Mouse (Mus musculus) embryo, embryonic 11.5 days (tissue): ENCODE data around the gene Igfbp6.

ENCODE experiments used
- DNase-seq: peaks from one replicate; pipeline ENCODE4 v3.0.0-alpha.2; 2012; ENCODE audit warnings: low read depth, low spot score

Igfbp6 gene

DNA sequence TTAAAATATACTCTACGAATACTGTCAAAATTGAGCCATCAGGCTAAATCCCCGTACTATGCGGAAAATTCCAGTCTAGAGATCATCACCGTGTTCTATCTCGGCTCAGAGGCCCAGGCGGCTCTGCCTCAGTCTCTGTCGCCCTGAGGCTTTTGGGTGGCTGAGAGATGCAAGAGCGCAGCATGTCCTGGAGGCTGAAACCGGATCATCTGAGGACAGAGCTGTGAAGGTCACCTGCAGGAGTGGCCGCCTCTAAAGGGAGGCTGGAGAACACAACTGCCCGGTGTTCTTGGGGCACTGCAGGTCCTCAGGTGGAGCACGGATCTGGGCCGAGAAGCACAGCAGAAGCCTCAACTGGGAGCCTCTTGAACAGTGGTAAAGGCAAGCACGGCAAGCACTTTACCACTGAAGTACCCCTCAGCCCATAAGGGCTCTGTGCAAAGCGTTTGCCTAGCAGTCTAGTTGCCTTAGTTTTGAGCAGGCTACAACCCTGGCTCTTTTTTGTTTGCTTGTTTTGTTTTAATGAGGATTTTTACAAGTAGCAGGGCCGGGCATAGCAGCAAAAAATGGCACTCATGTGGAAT, 31.7 kb downstream of the Igfbp6 start:
- no peak for DNase-seq

DNA sequence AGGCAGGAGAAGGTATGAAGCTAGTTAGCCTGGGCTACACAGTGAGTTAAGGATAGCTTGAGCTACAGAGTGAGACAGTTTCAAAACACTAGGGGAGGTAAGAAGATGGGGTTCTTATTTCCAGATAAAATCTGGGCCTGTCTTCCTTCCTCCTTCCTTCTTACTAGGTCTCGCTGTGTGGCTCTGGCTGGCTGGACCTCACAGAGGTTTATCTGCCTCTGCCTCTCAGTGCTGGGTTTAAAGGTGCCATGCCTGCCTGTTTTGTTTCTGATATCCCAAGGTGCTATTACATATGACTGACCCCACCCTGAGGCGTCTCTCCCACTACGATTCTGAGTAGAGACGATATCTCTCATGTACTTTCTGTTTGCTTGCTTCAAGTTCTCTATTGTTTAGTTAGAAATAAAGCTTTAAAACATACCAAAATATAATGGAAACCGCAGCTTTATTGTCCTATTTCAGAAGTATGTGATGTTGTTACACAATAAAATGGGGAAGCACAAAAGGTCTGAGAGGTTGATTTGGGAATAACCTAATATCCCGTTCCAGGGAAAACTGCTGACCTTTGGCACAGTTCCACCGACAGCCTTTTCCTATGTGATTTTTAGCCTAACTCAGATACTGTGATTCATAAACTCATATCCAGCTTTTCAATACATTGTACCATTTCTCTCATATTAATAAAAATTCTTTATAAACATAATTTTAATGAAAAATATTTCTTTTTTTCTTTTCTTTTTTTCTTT, 32.6 kb downstream of the Igfbp6 start:
- no peak for DNase-seq

DNA sequence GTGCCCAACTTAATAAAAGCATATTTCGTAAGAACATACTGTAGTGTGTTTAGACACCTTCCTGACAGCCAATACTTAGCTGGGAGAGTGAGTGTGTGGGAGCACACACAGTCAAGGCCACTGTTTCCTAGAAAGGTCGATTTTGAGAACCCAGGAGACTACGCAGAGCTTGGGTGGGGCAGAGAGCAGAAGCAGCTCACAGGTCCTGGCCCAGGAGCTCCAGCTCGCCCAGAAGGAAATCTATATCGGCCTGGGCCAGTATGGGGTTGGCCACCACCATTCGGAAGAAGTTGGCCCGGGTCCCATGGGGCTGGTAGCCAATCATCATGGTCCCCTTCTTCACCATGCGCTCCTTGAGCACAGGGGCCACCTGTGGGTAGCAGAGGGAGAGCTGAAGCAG, 33.3 kb downstream of the Igfbp6 start:
- DNase-seq = no peak

DNA sequence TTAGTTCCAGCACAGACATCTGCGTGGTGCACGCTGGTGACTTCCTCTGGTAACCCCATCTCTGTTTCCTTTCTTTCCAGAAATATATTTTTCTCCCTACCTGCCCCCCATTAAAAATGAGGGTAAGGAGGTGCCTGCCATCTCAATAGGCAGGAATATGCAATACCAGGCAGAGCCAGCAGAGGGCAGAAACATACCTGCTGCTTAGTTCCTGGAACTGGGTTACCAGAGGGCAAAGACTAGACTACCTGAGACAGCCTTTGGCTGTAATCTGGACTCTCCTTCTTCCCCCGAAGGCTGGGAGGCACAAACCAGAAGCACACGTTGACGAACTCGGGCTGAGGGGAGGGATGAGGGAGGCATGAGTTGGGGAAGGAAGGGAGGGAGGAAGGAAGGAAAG, 34.1 kb downstream of the Igfbp6 start:
- DNase-seq = peak; percentile 42

DNA sequence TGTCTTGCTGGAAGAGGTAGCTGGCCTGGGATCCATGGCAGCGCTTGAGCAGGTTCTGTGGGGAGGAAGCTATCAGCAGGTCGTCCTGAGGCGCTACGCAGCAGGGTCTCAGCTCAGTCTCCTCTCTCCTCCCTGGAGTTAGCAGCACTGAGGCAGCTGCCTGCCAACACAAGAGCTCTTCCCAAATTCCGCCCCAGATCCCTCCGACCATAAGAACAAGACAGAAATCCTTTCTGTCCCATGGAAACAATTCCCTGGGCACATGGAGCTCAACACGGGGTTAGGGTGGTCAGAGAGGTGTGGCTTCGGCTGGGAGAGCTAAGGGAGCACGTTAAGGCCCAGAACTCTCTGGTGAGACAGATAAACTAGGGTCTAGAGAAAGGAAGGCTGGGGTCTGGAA, 34.9 kb downstream of the Igfbp6 start:
- DNase-seq = no peak

DNA sequence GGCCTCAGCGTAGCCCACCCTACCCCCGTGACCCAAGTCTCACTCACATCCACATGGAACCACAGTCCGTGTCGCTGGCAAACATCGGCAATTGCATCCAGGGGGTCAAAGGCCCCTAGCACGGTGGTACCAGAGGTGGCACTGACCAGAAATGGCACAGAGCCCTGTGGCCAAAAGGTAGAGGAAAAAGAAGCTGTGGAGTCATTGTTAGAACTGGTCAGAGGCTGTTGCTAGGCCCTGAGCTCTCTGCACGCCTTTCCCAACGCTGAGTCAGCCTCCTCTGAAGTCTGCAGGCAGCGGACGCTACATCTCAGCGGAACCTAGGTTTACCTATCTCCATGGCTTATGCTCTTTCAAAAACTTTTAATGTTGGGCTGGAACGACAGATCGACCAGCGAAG, 35.8 kb downstream of the Igfbp6 start:
- no peak for DNase-seq

DNA sequence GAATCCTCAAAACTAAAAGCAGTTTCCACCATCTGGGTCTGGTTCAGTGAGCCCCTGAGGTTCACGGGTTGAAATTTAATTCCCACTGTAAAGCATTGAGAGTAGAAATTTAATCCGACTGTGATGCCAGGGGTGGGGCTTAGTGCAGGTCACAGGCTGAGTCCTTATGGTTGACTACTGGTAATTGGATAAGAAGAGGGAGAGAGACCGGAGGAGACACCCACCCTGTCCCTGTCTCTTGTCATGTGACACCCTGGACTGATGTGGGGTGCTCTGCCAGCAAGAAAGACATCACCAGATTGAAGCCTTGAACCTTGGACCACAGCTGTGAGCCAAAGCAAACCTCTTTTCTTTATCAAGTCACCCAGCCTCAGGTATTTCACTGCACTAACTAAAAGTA, 38.9 kb downstream of the Igfbp6 start:
- DNase-seq = no peak

DNA sequence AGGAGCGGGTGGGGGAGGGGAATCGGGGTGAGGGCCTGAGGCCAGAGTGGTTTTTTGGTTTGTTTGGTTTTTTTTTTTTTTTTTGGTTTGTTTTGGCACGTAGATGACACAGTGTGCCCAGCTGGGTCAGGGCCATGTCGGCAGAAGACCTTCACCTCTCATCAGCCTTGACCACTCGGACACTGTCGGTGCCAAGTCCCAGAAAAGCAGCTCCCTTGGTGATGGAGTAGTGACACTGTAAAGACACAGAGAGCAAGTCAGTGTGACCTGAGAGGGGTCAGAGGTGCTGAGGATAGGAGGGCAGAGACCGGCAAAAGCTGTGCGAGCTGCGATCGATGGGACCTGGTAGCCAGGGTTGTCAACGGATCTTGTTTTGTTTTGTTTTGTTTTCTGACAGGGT, 42.1 kb downstream of the Igfbp6 start:
- no peak for DNase-seq

DNA sequence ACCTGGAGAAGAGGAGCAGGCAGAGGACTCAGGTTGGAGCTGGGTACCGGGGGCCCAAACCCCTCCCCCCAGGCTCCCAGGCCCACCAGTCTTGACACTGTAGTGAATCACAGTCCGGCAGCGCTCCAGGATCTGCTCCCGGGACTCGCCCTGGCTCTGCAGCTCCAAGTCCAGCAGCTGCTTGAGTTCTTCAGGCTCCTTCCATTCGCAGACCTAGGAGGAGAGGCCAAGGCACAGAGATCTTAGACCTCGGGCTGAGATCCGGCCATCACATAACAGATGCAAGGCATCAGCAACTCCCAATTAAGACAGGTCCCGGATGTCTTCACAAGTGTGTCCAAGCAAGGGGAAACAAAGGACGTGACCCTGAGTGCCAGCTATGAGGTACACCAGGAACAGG, 43.9 kb downstream of the Igfbp6 start:
- DNase-seq = no peak

DNA sequence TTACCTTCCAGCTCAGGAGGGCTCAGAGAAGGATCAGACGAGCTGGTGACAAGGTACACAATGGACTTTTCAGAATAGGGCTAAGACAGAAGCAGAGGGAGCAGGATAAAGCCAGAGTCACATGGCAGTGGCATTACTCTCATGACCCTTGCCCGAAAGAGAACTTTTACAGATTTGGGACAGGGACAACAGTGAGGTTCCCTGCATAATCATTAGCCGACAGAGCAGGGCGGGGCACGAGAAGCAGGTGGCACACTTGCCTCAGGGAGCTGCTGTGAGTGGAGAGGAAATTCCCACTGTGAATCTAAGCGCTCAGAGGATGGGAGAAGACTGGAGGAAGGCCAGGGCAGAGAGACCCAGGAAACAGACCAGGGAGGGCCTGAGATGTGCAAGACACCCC, 44.7 kb downstream of the Igfbp6 start:
- no peak for DNase-seq

DNA sequence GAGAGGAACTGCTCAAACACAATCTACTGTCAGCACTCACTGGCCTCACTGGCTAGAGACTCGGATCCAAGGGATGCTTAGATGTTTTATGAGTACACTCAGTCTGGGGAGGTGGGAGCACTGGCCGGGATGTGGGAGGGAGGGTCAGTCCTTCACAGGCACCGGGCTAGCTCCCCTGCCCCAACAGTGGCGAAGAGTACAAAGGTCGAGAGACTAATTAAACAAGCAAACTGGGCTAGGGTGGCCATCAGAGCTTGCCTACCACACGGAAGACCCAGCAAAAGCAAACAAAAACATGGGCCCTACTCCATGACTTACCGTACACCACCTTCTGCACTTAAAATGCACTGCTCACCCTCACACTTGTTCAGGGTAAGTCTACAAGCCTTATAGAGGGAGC, 47.5 kb downstream of the Igfbp6 start:
- DNase-seq = no peak

DNA sequence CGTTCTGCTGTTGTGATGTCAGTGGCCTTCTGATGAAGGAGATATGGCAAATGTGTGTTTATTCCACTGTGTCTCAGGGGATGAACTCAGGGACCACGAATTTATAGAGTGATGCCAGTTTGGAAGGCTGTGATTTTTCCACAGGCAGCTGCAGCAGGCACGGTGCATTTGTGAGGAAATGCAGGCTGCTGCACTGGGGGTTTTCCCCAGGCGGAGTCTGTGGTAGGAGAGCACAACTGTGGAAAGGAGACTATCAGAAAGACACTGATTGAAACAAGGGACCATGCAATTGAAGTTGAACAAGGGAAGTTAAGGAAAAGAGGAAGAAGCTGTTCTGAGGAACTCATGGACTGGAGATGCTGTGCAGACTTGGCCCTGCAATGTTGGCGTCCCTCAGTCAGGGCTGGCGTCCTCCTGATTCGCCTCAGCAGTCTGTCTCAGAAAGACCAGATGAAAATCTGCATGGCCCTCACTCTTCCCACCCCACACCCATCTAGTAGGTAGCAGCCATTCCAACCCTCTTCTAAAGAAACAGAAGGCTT, 48.2 kb downstream of the Igfbp6 start:
- DNase-seq = no peak

DNA sequence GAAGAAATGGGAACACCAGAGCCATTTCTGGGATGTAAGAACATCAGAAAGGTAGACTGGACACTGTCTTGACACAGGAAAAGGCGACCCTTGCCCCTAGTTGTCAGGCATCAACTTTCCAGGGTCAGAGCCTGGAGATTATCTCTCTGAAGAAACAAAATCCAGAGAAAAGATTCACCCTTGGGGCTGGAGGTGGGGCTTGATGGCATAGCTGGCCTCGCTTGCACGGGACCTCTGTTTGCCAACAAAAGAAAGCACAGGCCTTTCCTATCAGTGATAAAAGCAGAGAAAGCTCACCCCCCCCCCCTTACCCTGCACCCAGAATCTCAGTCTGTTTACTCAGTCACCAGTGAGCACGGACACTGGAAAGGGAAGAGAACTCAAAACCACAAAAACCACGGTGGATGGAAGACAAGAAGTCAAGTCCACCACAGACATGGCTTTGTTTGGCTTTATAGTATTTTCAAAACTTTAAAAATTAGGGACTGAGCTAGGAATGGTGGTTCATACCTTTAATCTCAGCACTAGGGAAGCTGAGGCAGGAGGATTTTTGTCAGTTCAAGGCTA, 48.7 kb downstream of the Igfbp6 start:
- no peak for DNase-seq

DNA sequence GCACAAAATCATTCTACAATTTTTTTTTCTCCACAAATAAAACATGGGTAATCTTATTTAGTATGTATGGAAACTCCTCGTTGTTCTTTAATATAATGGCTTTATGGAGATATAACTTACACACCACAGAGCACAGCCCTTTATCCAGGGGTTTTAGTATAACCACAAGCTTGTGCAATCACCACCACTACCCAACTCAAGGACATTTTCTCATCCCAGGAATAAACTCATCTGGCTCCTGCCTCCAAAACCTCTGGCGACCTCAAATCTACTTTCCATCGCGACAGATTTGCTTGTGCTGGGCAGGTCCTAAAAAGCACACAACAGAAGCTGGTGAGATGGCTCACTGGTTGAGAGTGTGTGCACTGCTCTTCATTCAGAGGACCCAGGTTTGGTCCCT, 49.5 kb downstream of the Igfbp6 start:
- DNase-seq = no peak

DNA sequence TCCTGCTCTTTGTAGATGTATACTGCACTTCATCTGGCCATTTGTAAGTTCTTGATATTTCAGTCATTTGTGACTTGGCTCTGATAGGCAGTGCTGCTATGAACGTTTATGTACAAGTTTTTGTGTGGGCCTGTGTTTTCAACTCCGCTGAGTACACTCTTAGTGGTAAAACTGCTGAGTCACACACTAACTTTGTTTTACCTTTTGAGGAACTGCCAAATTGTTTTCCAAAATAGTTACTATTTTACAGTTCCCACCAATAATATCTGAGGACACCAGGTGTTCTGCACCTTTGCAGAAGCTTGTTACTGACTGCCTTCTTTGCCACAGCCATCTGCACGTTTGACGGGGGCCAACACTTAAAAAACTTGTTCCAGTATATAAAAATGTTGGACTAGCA, 50.3 kb downstream of the Igfbp6 start:
- no peak for DNase-seq

DNA sequence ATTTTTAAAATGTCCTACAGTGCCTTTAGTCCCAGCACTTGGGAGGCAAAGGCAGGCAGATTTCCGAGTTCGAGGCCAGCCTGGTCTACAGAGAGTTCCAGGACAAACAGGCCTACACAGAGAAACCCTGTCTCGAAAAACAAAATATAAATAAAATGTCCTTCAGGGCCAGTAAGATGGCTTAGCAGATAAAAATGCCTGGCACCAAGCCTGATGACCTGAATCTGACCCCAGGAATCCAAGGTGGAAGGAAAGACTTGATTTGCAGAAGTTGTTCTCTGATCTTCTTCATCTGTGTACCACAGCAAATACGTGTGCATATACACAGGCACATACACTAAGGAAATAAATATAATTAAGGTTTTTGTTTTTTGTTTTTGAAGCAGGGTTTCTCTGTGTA, 51.2 kb downstream of the Igfbp6 start:
- no peak for DNase-seq

DNA sequence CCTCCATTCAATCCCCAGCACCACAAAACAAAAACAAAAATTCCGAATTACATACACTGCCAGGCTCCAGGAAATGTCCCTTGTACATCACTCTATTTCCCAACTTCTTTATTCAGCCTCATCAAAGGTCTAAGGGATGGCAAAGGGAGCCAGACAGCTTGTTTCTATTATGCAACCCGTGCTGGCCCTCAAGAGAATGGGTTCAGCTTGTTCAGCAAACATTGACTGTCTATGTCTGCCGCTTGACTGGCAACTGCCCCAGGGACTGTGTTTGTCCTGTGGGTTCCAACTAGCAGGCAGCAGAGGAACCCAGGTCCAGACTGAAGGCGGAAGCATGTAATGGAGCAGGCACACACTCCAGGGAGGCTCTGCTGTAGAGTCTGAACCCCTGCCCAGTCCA, 54.7 kb downstream of the Igfbp6 start:
- DNase-seq = no peak
